Mouse (Mus musculus): Measurements from ENCODE around the gene Rab1a. TPM values are rescaled to one million over a fixed set of nuclear protein-coding genes. Genes with fewer than 3 reads are reported as not detected.
"Not testable (repeated sequence)": the region's sequence is repeated elsewhere in the genome, so short reads cannot be mapped to it uniquely, and the experiment has no call there.

Gene Rab1a
- 117 and 141 TPM in 2 replicates for polyA plus RNA-seq (2015; fragmentation: Nextera tagmentation; extraction: Ambion mirVana)

GRCm38 (mm10) chr11:20200713-20201575, at the start of gene Rab1a:
Gene Rab1a (plus strand): TSS chr11:20201432.
- peak within 1 kb of the TSS; percentile 76 for H3K4me2 ChIP-seq

GRCm38 (mm10) chr11:20152107-20152901, 48.9 kb upstream of the Rab1a start:
- ATAC-seq (ENCODE audit: low read depth) (no peak), DNase-seq (no peak)
- Histone ChIP-seq H3K36me3 (no peaks in the 10 kb centered on the region), H3K9ac (no peak overlapping the region), H3K4me1 (replicated peaks) (no peaks in the 10 kb centered on the region), H3K4me2 (no peak overlapping the region), H3K4me3 (replicated peaks) (no peak overlapping the region), H3K9me3 (replicated peaks) (no peaks in the 10 kb centered on the region), H3K27ac (no peak overlapping the region), H3K27me3 (no peaks in the 10 kb centered on the region)
- 59% methylated on average over 4 of the region's 4 CpGs for WGBS (ENCODE audit: insufficient replicate concordance)

More at GRCm38 (mm10) chr11:20200713-20201575, at the start of gene Rab1a:
- H3K27me3 ChIP-seq, result no peaks in the 10 kb centered on the region
- peak within 1 kb of the TSS; percentile 99 for H3K9ac ChIP-seq
- H3K4me1 ChIP-seq (replicated peaks), result peaks cover 43% of the 10 kb centered on the region
- ATAC-seq (ENCODE audit: low read depth) (peak; percentile 96), DNase-seq (peak; percentile 100)
- under 1% methylated on average over 53 of the region's 54 CpGs for WGBS (ENCODE audit: insufficient replicate concordance)
- H3K4me3 ChIP-seq (replicated peaks), result peak within 1 kb of the TSS; percentile 99
- no peaks in the 10 kb centered on the region for H3K9me3 ChIP-seq (replicated peaks)
- H3K36me3 ChIP-seq, result no peaks in the 10 kb centered on the region; the same call in 1 of the 2 replicates
- H3K27ac ChIP-seq, result peak within 1 kb of the TSS; percentile 92

GRCm38 (mm10) chr11:20153542-20153941, 47.7 kb upstream of the Rab1a start:
- DNase-seq; H3K4me3 ChIP-seq (replicated peaks); H3K9me3 ChIP-seq (replicated peaks); H3K4me2 ChIP-seq; H3K27ac ChIP-seq; H3K9ac ChIP-seq; ATAC-seq (ENCODE audit: low read depth); H3K36me3 ChIP-seq; H3K4me1 ChIP-seq (replicated peaks); H3K27me3 ChIP-seq: not testable (repeated sequence)
- WGBS (ENCODE audit: insufficient replicate concordance), result 73% methylated on average over 5 of the region's 5 CpGs

- no peak for ATAC-seq (ENCODE audit: low read depth)
- no peaks in the 10 kb centered on the region for H3K27me3 ChIP-seq
- H3K4me2 ChIP-seq, result no peak overlapping the region
- no peaks in the 10 kb centered on the region for H3K4me1 ChIP-seq (replicated peaks)
- no peak overlapping the region for H3K4me3 ChIP-seq (replicated peaks)
- no peaks in the 10 kb centered on the region for H3K36me3 ChIP-seq
- H3K27ac ChIP-seq, result no peak overlapping the region
- H3K9me3 ChIP-seq (replicated peaks), result no peaks in the 10 kb centered on the region
- no peak for DNase-seq
- H3K9ac ChIP-seq, result no peak overlapping the region
These were observed 42.4 kb upstream of the Rab1a start for GRCm38 (mm10) chr11:20158879-20159278.

GRCm38 (mm10) chr11:20164979-20165867, 36.0 kb upstream of the Rab1a start:
- Histone ChIP-seq H3K36me3 (no peaks in the 10 kb centered on the region), H3K4me2 (no peak overlapping the region), H3K4me1 (replicated peaks) (no peaks in the 10 kb centered on the region), H3K27ac (no peak overlapping the region), H3K9ac (no peak overlapping the region), H3K27me3 (no peaks in the 10 kb centered on the region), H3K4me3 (replicated peaks) (no peak overlapping the region), H3K9me3 (replicated peaks) (no peaks in the 10 kb centered on the region)
- WGBS (ENCODE audit: insufficient replicate concordance), result 42% methylated on average over 4 of the region's 4 CpGs
- DNase-seq (no peak), ATAC-seq (ENCODE audit: low read depth) (no peak)

GRCm38 (mm10) chr11:20165991-20166390, 35.2 kb upstream of the Rab1a start:
- no peak overlapping the region for H3K27ac ChIP-seq
- H3K4me3 ChIP-seq (replicated peaks), result no peak overlapping the region
- no peak overlapping the region for H3K4me2 ChIP-seq
- no peaks in the 10 kb centered on the region for H3K4me1 ChIP-seq (replicated peaks)
- no peaks in the 10 kb centered on the region for H3K9me3 ChIP-seq (replicated peaks)
- no peak for DNase-seq
- H3K27me3 ChIP-seq, result no peaks in the 10 kb centered on the region
- no peaks in the 10 kb centered on the region for H3K36me3 ChIP-seq
- H3K9ac ChIP-seq, result no peak overlapping the region
- no peak for ATAC-seq (ENCODE audit: low read depth)
- WGBS (ENCODE audit: insufficient replicate concordance), result 72% methylated on average over 4 of the region's 4 CpGs

- H3K27ac ChIP-seq; H3K27me3 ChIP-seq; ATAC-seq (ENCODE audit: low read depth); H3K9me3 ChIP-seq (replicated peaks); DNase-seq; H3K9ac ChIP-seq; H3K4me1 ChIP-seq (replicated peaks); H3K36me3 ChIP-seq; H3K4me3 ChIP-seq (replicated peaks); H3K4me2 ChIP-seq: not testable (repeated sequence)
- 54% methylated on average over 6 of the region's 6 CpGs for WGBS (ENCODE audit: insufficient replicate concordance)
These were observed 34.8 kb upstream of the Rab1a start for GRCm38 (mm10) chr11:20166476-20166875.

- Histone ChIP-seq H3K4me3 (replicated peaks) (no peak overlapping the region), H3K4me1 (replicated peaks) (no peaks in the 10 kb centered on the region), H3K27ac (no peak overlapping the region), H3K36me3 (no peaks in the 10 kb centered on the region), H3K4me2 (no peak overlapping the region), H3K9me3 (replicated peaks) (no peaks in the 10 kb centered on the region), H3K27me3 (no peaks in the 10 kb centered on the region), H3K9ac (no peak overlapping the region)
- no peak for ATAC-seq (ENCODE audit: low read depth)
- DNase-seq, result no peak
- 53% methylated on average over 11 of the region's 11 CpGs for WGBS (ENCODE audit: insufficient replicate concordance)
These were observed 32.3 kb upstream of the Rab1a start for GRCm38 (mm10) chr11:20168972-20169371.

GRCm38 (mm10) chr11:20187271-20187670, 14.0 kb upstream of the Rab1a start:
- 61% methylated on average over 6 of the region's 6 CpGs for WGBS (ENCODE audit: insufficient replicate concordance)
- DNase-seq (no peak), ATAC-seq (ENCODE audit: low read depth) (no peak)
- no peaks in the 10 kb centered on the region for H3K27me3 ChIP-seq
- no peak overlapping the region for H3K4me3 ChIP-seq (replicated peaks)
- H3K27ac ChIP-seq, result no peak overlapping the region
- H3K9ac ChIP-seq, result no peak overlapping the region
- H3K4me2 ChIP-seq, result no peak overlapping the region
- no peaks in the 10 kb centered on the region for H3K4me1 ChIP-seq (replicated peaks)
- H3K36me3 ChIP-seq, result no peaks in the 10 kb centered on the region
- no peaks in the 10 kb centered on the region for H3K9me3 ChIP-seq (replicated peaks)

- ATAC-seq (ENCODE audit: low read depth) (no peak), DNase-seq (no peak)
- Histone ChIP-seq H3K9me3 (replicated peaks) (no peaks in the 10 kb centered on the region), H3K9ac (no peak overlapping the region), H3K4me2 (no peak overlapping the region), H3K27ac (no peak overlapping the region), H3K27me3 (no peaks in the 10 kb centered on the region), H3K4me1 (replicated peaks) (no peaks in the 10 kb centered on the region), H3K4me3 (replicated peaks) (no peak overlapping the region), H3K36me3 (no peaks in the 10 kb centered on the region)
- 34% methylated on average over 4 of the region's 4 CpGs for WGBS (ENCODE audit: insufficient replicate concordance)
These were observed 8.0 kb upstream of the Rab1a start for GRCm38 (mm10) chr11:20193100-20193736.
